Mouse (Mus musculus) MEL (cell line): ENCODE measurements around the gene Slc25a11.
A peak's percentile ranks its signal among the peaks of the same experiment; 100 is the strongest.

Experiments
- E2F4 ChIP-seq: IDR thresholded peaks from 2 replicates; pipeline ENCODE4 v1.6.1; 2011; ENCODE audit warnings: low read depth, low read length, improper control_type of control experiment, borderline replicate concordance
- EP300 ChIP-seq, 2 experiments: IDR thresholded peaks; 2 replicates each; pipeline ENCODE4 v1.6.1; 2011; ENCODE audit warnings: improper control_type of control experiment in 2 of 2, low read length in 2 of 2, low read depth in 1 of 2, mild to moderate bottlenecking in 1 of 2
- MAZ ChIP-seq: IDR thresholded peaks from 2 replicates; pipeline ENCODE4 v1.6.1; 2012; ENCODE audit warnings: low read depth, mild to moderate bottlenecking, inconsistent platforms, low read length, improper control_type of control experiment
- POLR2A ChIP-seq, 2 experiments: IDR thresholded peaks; 2 replicates each; pipeline ENCODE4 v1.6.1; 2011 to 2012; ENCODE audit warnings: low read length in 2 of 2, mild to moderate bottlenecking in 2 of 2, control low read depth in 1 of 2, improper control_type of control experiment in 1 of 2, low read depth in 1 of 2, moderate library complexity in 1 of 2; ENCODE audit not compliant: control insufficient read depth in 1 of 2, insufficient read depth in 1 of 2, poor library complexity in 1 of 2

DNA sequence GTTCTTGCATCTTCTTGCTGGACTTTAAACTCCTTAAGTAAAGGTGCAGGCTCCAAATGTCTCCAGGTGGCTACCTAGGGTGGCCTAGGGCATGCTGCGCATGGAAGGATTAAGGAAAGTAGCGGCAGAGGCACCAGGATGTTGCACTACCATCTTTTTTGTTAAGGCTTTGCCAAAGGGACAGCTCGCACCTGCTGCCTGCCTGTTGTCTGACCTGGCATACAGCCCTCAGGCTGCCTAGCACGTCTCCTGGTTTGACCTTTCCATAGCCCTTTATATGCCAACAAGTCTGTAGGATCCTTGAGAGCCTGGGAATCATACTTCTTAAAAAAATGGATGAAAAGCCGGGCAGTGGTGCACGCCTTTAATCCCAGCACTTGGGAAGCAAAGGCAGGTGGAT, 4.2 kb downstream of the Slc25a11 start:
- TF ChIP-seq POLR2A (IDR thresholded peaks at IDR 0.05; ENCODE audit: control insufficient read depth in 1 of 2, insufficient read depth in 1 of 2, low read depth in 1 of 2, low read length in 2 of 2, poor library complexity in 1 of 2) (0 out of 4 replicates have a peak, but pooled peaks of 1 of the 2 experiments have one; percentile 29), EP300 (IDR thresholded peaks at IDR 0.05; ENCODE audit: low read depth in 1 of 2, low read length in 2 of 2) (no peak), E2F4 (no peak), MAZ (no peak)
